Mouse (Mus musculus): ENCODE data around the gene Cyp26b1. TPM values are rescaled to one million over a fixed set of nuclear protein-coding genes. Genes with fewer than 3 reads are reported as not detected.
A peak's percentile ranks its signal among the peaks of the same experiment; 100 is the strongest.

The Cyp26b1 gene
- polyA plus RNA-seq, 1 experiment: 6.6 TPM

DNA sequence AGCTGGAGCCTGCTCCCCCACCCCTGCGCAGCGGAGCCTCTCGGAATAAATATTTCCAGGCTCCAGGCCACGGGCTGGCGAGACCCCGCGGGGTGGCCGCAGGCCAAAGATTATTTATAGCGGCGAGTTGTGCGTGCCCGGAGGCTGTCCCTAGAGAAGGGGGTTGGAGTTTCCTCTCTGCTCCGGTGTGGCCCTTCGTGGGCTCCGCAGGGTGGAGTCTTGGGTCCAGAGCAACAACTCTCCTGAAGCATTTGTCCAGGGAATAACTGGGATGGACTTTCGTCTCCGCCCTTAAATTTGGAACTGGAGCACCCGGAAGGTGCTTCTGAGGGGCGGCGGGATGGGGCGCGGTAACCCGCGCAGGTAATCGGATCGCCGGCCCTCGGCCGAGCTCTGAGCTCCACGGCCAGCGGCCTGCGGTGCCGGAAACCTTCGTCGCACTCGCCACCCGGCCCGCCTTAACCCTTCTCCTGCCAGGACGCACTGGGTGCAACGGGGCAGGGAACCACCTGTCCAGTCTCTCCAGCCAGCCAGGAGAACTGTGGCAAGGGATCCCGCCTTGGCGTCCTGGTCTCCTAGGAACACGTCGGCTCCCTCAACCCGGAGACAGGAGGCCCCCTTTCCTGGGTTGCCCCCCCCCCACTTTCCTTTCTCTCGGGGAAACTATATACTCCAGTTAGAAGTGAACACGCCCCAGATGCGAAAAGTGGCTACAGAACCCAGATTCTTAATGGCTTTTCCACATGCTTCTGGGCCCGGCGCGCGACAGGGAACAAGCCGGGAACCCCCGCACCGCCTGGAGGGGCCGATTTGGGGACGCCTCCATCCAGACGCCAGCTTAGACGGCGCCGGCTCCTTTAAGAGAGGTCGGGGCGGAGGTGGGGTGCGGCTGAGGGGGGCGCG is 8.7 kb downstream of the Cyp26b1 start:
- no peaks in the 10 kb centered on the region for H3K36me3 ChIP-seq (ENCODE audit: control insufficient read depth, insufficient read depth, low read length)
- peaks cover 38% of the 10 kb centered on the region for H3K27me3 ChIP-seq (ENCODE audit: control insufficient read depth, insufficient read depth, low read length)
- WGBS: 2% methylated on average over 66 of the region's 66 CpGs
- TF ChIP-seq POLR2A (IDR thresholded peaks at IDR 0.05; ENCODE audit: control insufficient read depth, extremely low read depth, insufficient read depth, low read length, poor library complexity) (no peak), CTCF (IDR thresholded peaks at IDR 0.05; ENCODE audit: borderline replicate concordance, control insufficient read depth, extremely low read depth, insufficient read depth, low read length, poor library complexity) (no peak)
- no peak overlapping the region for H3K27ac ChIP-seq (ENCODE audit: control insufficient read depth, insufficient read depth, low read length)
- H3K4me1 ChIP-seq (replicated peaks; ENCODE audit: control insufficient read depth, insufficient read depth, low read length): peaks cover 18% of the 10 kb centered on the region
- DNase-seq: no peak
- no peak overlapping the region for H3K4me3 ChIP-seq (ENCODE audit: control insufficient read depth, insufficient read depth, low read length)

DNA sequence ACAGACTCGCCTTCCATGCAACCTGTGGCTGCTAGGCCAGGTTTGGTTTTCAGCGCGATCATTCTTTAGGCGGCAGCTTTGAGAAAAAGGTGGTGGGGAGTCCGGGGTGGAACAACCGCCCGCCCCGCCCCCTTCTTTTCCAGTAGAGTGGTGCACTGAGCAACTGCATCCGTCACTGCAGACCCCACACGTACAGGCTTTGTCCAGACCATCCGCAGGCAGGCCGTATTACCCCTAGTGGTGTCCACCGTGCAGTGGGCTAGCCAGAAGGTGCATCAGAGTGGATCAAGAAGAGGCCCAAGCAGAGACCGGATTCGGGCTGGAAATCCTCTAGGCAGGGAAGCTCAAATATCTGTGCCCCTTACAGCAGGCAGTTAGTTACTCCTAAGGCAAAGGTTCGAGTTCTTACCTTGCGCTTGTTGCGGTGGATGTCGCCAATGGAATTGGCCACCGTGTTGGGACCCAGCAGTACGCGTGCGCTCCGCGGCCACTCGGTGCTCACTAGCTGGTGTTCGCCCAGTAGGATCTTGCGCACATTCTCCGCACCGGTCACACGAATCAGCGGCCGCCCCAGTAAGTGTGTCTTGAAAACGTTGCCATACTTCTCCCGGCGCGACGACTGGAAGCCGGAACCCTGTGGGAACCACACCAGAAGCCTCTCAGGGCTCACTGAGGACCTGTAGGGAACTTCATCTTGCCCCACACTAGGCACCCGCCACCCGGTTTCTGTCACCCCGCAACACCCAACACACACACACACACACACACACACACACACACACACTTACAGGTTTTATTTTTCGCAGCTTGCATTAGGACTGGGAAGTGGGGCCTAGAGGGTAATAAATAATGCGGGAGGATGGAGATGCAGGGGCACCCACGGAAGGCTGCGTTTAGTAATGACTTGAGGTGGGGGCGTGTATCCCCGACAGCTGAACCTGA is 9.6 kb downstream of the Cyp26b1 start:
- TF ChIP-seq CTCF (IDR thresholded peaks at IDR 0.05; ENCODE audit: borderline replicate concordance, control insufficient read depth, extremely low read depth, insufficient read depth, low read length, poor library complexity) (no peak), POLR2A (IDR thresholded peaks at IDR 0.05; ENCODE audit: control insufficient read depth, extremely low read depth, insufficient read depth, low read length, poor library complexity) (no peak)
- Histone ChIP-seq H3K4me3 (ENCODE audit: control insufficient read depth, insufficient read depth, low read length) (no peak overlapping the region), H3K27ac (ENCODE audit: control insufficient read depth, insufficient read depth, low read length) (no peak overlapping the region), H3K27me3 (ENCODE audit: control insufficient read depth, insufficient read depth, low read length) (peaks cover 30% of the 10 kb centered on the region), H3K36me3 (ENCODE audit: control insufficient read depth, insufficient read depth, low read length) (no peaks in the 10 kb centered on the region), H3K4me1 (replicated peaks; ENCODE audit: control insufficient read depth, insufficient read depth, low read length) (peaks cover 18% of the 10 kb centered on the region)
- WGBS: 3% methylated on average over 47 of the region's 48 CpGs
- no peak for DNase-seq

DNA sequence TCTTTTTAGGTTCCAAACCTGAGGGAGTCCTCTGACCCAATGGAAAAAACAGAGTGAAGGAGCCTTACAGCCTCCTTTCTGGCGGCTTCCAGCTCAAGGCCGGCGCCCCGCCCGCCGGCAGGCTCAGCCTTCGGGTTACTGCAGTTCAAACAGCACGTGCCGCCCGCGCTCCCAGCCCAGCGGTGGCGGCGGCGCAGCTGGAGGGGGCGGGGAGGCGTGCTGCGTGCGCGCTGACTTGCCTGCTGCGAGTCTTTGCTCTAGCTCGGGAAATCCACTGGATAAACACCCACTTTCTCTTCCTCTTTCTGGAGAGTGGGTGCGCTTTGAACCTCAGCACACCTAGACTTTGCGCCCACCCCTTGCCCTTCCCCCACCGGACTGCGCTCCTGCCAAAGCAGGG is 10.3 kb downstream of the Cyp26b1 start:
- Histone ChIP-seq H3K27me3 (ENCODE audit: control insufficient read depth, insufficient read depth, low read length) (peaks cover 27% of the 10 kb centered on the region), H3K4me1 (replicated peaks; ENCODE audit: control insufficient read depth, insufficient read depth, low read length) (peaks cover 16% of the 10 kb centered on the region), H3K27ac (ENCODE audit: control insufficient read depth, insufficient read depth, low read length) (no peak overlapping the region), H3K4me3 (ENCODE audit: control insufficient read depth, insufficient read depth, low read length) (no peak overlapping the region), H3K36me3 (ENCODE audit: control insufficient read depth, insufficient read depth, low read length) (no peaks in the 10 kb centered on the region)
- DNase-seq: peak; percentile 66
- TF ChIP-seq CTCF (IDR thresholded peaks at IDR 0.05; ENCODE audit: borderline replicate concordance, control insufficient read depth, extremely low read depth, insufficient read depth, low read length, poor library complexity) (no peak), POLR2A (IDR thresholded peaks at IDR 0.05; ENCODE audit: control insufficient read depth, extremely low read depth, insufficient read depth, low read length, poor library complexity) (no peak)
- WGBS: 2% methylated on average over 26 of the region's 26 CpGs

DNA sequence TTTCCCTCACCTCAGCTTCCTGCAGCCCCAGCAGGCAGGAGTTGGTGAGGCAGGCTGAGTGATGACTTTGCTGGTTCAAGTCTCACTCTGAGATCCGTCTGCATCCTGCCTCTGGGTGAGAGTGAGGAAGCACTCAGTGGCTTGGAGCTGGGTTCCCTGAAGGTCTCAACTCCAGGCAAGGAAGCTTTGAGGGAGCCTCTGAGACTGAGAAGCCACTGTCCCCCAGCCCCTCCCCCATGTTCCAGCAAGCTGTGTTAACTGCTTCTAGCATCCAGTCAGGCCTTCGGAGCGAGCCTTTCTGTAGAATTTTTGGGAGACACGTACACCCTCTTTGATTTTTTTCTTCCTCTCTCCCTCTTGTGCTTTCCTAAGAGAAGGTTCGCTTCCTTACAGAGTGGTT is 10.9 kb downstream of the Cyp26b1 start:
- H3K27ac ChIP-seq (ENCODE audit: control insufficient read depth, insufficient read depth, low read length): no peak overlapping the region
- WGBS: 58% methylated on average over 5 of the region's 5 CpGs
- no peaks in the 10 kb centered on the region for H3K36me3 ChIP-seq (ENCODE audit: control insufficient read depth, insufficient read depth, low read length)
- H3K27me3 ChIP-seq (ENCODE audit: control insufficient read depth, insufficient read depth, low read length): peaks cover 22% of the 10 kb centered on the region
- peaks cover 16% of the 10 kb centered on the region for H3K4me1 ChIP-seq (replicated peaks; ENCODE audit: control insufficient read depth, insufficient read depth, low read length)
- H3K4me3 ChIP-seq (ENCODE audit: control insufficient read depth, insufficient read depth, low read length): no peak overlapping the region
- DNase-seq: no peak
- TF ChIP-seq POLR2A (IDR thresholded peaks at IDR 0.05; ENCODE audit: control insufficient read depth, extremely low read depth, insufficient read depth, low read length, poor library complexity): no peak
- TF ChIP-seq CTCF (IDR thresholded peaks at IDR 0.05; ENCODE audit: borderline replicate concordance, control insufficient read depth, extremely low read depth, insufficient read depth, low read length, poor library complexity): no peak

DNA sequence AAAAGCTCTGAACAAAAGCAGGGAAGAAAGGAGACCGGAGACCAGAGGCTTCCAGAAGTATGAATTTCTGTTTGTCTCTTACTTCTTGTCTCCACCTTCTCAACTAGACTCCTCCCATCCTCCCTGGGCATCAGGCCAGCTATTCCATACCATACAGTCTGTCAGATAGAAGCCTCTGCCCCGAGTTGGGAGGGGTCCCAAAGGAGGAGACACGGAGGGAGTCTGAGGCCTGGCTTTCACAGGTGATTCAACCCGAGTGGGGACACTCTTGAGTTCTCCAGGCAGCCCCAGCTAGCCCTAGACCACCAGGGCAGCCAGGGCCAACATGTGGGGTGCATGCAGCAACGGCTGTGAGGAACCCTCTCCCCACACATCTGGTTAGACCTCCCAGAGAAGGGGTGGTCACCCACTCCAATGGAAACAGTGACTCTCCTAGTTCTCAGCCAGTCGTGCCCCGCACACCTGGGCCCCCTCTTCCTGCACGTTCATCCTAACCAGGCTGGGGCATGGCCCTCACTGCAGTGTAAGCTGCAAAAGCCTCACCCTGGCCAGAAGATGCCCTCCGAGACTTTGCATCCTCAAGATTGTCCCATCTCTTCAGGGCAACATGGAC is 11.8 kb downstream of the Cyp26b1 start:
- Histone ChIP-seq H3K4me3 (ENCODE audit: control insufficient read depth, insufficient read depth, low read length) (no peak overlapping the region), H3K27me3 (ENCODE audit: control insufficient read depth, insufficient read depth, low read length) (peaks cover 20% of the 10 kb centered on the region), H3K36me3 (ENCODE audit: control insufficient read depth, insufficient read depth, low read length) (no peaks in the 10 kb centered on the region), H3K4me1 (replicated peaks; ENCODE audit: control insufficient read depth, insufficient read depth, low read length) (peaks cover 16% of the 10 kb centered on the region), H3K27ac (ENCODE audit: control insufficient read depth, insufficient read depth, low read length) (no peak overlapping the region)
- DNase-seq: no peak
- TF ChIP-seq CTCF (IDR thresholded peaks at IDR 0.05; ENCODE audit: borderline replicate concordance, control insufficient read depth, extremely low read depth, insufficient read depth, low read length, poor library complexity) (no peak), POLR2A (IDR thresholded peaks at IDR 0.05; ENCODE audit: control insufficient read depth, extremely low read depth, insufficient read depth, low read length, poor library complexity) (no peak)
- WGBS: 72% methylated on average over 9 of the region's 9 CpGs

Data from thymus, adult 2 months (tissue).